Comparison of ENCODE assay signal across 7 mouse cellular contexts in genomic region chr11:98927438-98928076, GRCm38 (mm10). TPM values are rescaled to one million over a fixed set of nuclear protein-coding genes. Genes with fewer than 3 reads are reported as not detected.
DNase-seq lines count a peak whose midpoint lies in the region; ATAC-seq and TF ChIP-seq lines count a peak whose summit lies in the region.

TSS of gene Rara (plus strand) at chr11:98927818.

- H3K36me3 ChIP-seq in C2C12 (ENCODE audit: control insufficient read depth, insufficient read depth), result peaks cover 18% of the 10 kb centered on the region
- H3K36me3 ChIP-seq in heart, embryonic 14.5 days (ENCODE audit: control insufficient read depth, insufficient read depth, low read length), result no peaks in the 10 kb centered on the region
- no peaks in the 10 kb centered on the region for H3K36me3 ChIP-seq in midbrain, embryonic 16.5 days (ENCODE audit: control insufficient read depth, insufficient read depth, low read length)

- peak within 1 kb of the TSS; percentile 69 for H3K4me2 ChIP-seq in heart, embryonic 14.5 days (ENCODE audit: low read length)
- peak within 1 kb of the TSS; percentile 72 for H3K4me2 ChIP-seq in midbrain, embryonic 16.5 days (ENCODE audit: low read length)

- H3K27ac ChIP-seq in heart, embryonic 14.5 days (replicated peaks in 1 of 2; ENCODE audit: control insufficient read depth in 1 of 2, insufficient read depth in 1 of 2, low read depth in 2 of 2, low read length in 2 of 2), result peak within 1 kb of the TSS; percentile 97 to 100
- H3K27ac ChIP-seq in left cerebral cortex, adult 2 months, result peak within 1 kb of the TSS; percentile 63
- H3K27ac ChIP-seq in midbrain, embryonic 16.5 days (ENCODE audit: low read length), result no peak within 1 kb of the TSS

- H3K27me3 ChIP-seq in C2C12 (ENCODE audit: control insufficient read depth, insufficient read depth, insufficient read length), result no peaks in the 10 kb centered on the region
- no peaks in the 10 kb centered on the region for H3K27me3 ChIP-seq in heart, embryonic 14.5 days (ENCODE audit: control insufficient read depth, insufficient read depth, low read length)
- H3K27me3 ChIP-seq in midbrain, embryonic 16.5 days (ENCODE audit: control insufficient read depth, insufficient read depth, low read depth, low read length), result no peaks in the 10 kb centered on the region

- ATAC-seq in heart, embryonic 14.5 days (ENCODE audit: insufficient number of reproducible peaks, insufficient read depth, low FRiP score, low read depth), result no peak
- peak; percentile 56 for ATAC-seq in midbrain, embryonic 16.5 days

- intact Hi-C loops in left cerebral cortex, adult 2 months (cut with DNase I), result loop anchor here (5.0 kb wide), 1 partner anchor 195 kb away; no protein-coding TSS in a partner anchor

- no peaks in the 10 kb centered on the region for H3K79me3 ChIP-seq in C2C12 (ENCODE audit: low read depth)

- no peaks in the 10 kb centered on the region for H3K9me3 ChIP-seq in heart, embryonic 14.5 days (ENCODE audit: control insufficient read depth, low read length)
- no peaks in the 10 kb centered on the region for H3K9me3 ChIP-seq in midbrain, embryonic 16.5 days (replicated peaks; ENCODE audit: control insufficient read depth, low read length, poor library complexity, severe bottlenecking)

- no peak for TF ChIP-seq CTCF in C2C12 (IDR thresholded peaks at IDR 0.05; ENCODE audit: control insufficient read depth, insufficient read depth, insufficient read length)
- TF ChIP-seq CTCF in left cerebral cortex, adult 2 months (IDR thresholded peaks at IDR 0.05), result no peak

- H3K9ac ChIP-seq in heart, embryonic 14.5 days (ENCODE audit: low read length), result peak within 1 kb of the TSS; percentile 92
- peak within 1 kb of the TSS; percentile 79 for H3K9ac ChIP-seq in midbrain, embryonic 16.5 days (ENCODE audit: low read depth, low read length)

- H3ac ChIP-seq in C2C12 (ENCODE audit: control insufficient read depth, insufficient read length, low read depth), result no peak within 1 kb of the TSS

- no peak within 1 kb of the TSS for H3K4me3 ChIP-seq in C2C12 (ENCODE audit: insufficient read depth, poor library complexity, severe bottlenecking)
- H3K4me3 ChIP-seq in heart, embryonic 14.5 days (ENCODE audit: control insufficient read depth in 1 of 2, insufficient read depth in 1 of 2, low read depth in 1 of 2, low read length in 2 of 2), result peak within 1 kb of the TSS; percentile 74 to 85
- peak within 1 kb of the TSS; percentile 59 for H3K4me3 ChIP-seq in left cerebral cortex, adult 2 months
- peak within 1 kb of the TSS; percentile 52 for H3K4me3 ChIP-seq in midbrain, embryonic 16.5 days (ENCODE audit: low read depth, low read length)

- H3K79me2 ChIP-seq in C2C12 (ENCODE audit: control insufficient read depth, insufficient read depth), result no peaks in the 10 kb centered on the region

- DNase-seq in B cell, adult 2 months, result peak; percentile 47 to 49
- DNase-seq in cerebellum, postnatal 10 days, result peak; percentile 72 to 74
- DNase-seq in left cerebral cortex, adult 2 months (ENCODE audit: extremely low spot score in 1 of 2, low spot score in 2 of 2), result no peak
- DNase-seq in natural killer cell, adult 2 months (ENCODE audit: low spot score in 2 of 2), result no peak

- WGBS in heart, embryonic 14.5 days, result 5% methylated on average over 21 of the region's 21 CpGs
- WGBS in midbrain, embryonic 16.5 days, result 8% methylated on average over 21 of the region's 21 CpGs

- H3K4me1 ChIP-seq in heart, embryonic 14.5 days (ENCODE audit: control insufficient read depth in 2 of 2, insufficient read depth in 2 of 2, low read length in 2 of 2), result peaks cover 63 to 79% of the 10 kb centered on the region in 2 experiments
- H3K4me1 ChIP-seq in midbrain, embryonic 16.5 days (ENCODE audit: control insufficient read depth, insufficient read depth, low read length), result peaks cover 54% of the 10 kb centered on the region

TF ChIP-seq in C2C12, 6 proteins besides CTCF, POLR2A, EP300 and RAD21:
- TF ChIP-seq MYOG (IDR thresholded peaks at IDR 0.05; ENCODE audit: control insufficient read depth, extremely low read depth, insufficient read length) (no peak), CEBPB (IDR thresholded peaks at IDR 0.05; ENCODE audit: low read depth) (no peak), FOSL1 (IDR thresholded peaks at IDR 0.05; ENCODE audit: insufficient read depth, low read length, poor library complexity, severe bottlenecking) (no peak), MAX (IDR thresholded peaks at IDR 0.05) (no peak), USF1 (IDR thresholded peaks at IDR 0.05; ENCODE audit: low read depth) (no peak), MYOD1 (IDR thresholded peaks at IDR 0.05; ENCODE audit: control insufficient read depth, insufficient read length, low read depth) (no peak)

RNA-seq across cellular contexts. Expression of gene Rara, which starts in this region (rescaled TPM):
- 31.9 TPM for polyA plus RNA-seq in C2C12 (2012; fragmentation: generic; extraction: Trizol)
- 31.4 and 33.4 TPM in 2 replicates for polyA plus RNA-seq in heart, embryonic 14.5 days (2014; fragmentation: Nextera tagmentation; extraction: Ambion mirVana)
- total RNA-seq in left cerebral cortex, adult 2 months (2021), result 10 to 100 TPM; 14.0 to 18.7 TPM
- 9.5 and 9.6 TPM in 2 replicates for polyA plus RNA-seq in midbrain, embryonic 16.5 days (2015; fragmentation: Nextera tagmentation; extraction: Ambion mirVana)

Comparison
In these comparisons a context has a peak if more than half of its experiments do, and no peak if none do; other contexts are left out.
1. DNase-seq: peak in B cell, adult 2 months (2 of 2) and cerebellum, postnatal 10 days (2 of 2); none in left cerebral cortex, adult 2 months (0 of 2) and natural killer cell, adult 2 months (0 of 2).